Mouse (Mus musculus) embryonic facial prominence, embryonic 11.5 days (tissue): Measurements from ENCODE around the gene Rad51d. TPM values are rescaled to one million over a fixed set of nuclear protein-coding genes. Genes with fewer than 3 reads are reported as not detected.

Experiments
- ATAC-seq: fragments of 200-750 bp; cut with Nextera tagmentation; replicated peaks from 2 replicates; pipeline ENCODE4 v1.8.0; 2017; ENCODE audit warnings: low read depth; ENCODE audit not compliant: insufficient number of reproducible peaks, low FRiP score, low TSS enrichment
- DNase-seq: peaks from one replicate; pipeline ENCODE4 v3.0.0-alpha.2; 2015; ENCODE audit warnings: low spot score
- H3K27ac ChIP-seq: fragments of 300-500 bp; sonication (generic); replicated peaks from 2 replicates; pipeline ENCODE4 v1.5.1; 2014; ENCODE audit warnings: mild to moderate bottlenecking, low read depth, low read length, control low read depth
- H3K27me3 ChIP-seq: fragments of 300-500 bp; sonication (generic); 2 replicates; pipeline ENCODE4 v1.6.1; 2014; ENCODE audit warnings: mild to moderate bottlenecking, low read length, moderate library complexity, mixed read lengths; ENCODE audit not compliant: control insufficient read depth, insufficient read depth
- H3K36me3 ChIP-seq: fragments of 300-500 bp; sonication (generic); replicated peaks from 2 replicates; pipeline ENCODE4 v1.6.1; 2014; ENCODE audit warnings: low read depth, mild to moderate bottlenecking, low read length, moderate library complexity, mixed read lengths; ENCODE audit not compliant: control insufficient read depth, insufficient read depth
- H3K4me1 ChIP-seq: fragments of 300-500 bp; sonication (generic); 2 replicates; pipeline ENCODE4 v1.6.1; 2014; ENCODE audit warnings: low read length, mixed read lengths; ENCODE audit not compliant: control insufficient read depth, insufficient read depth
- H3K4me2 ChIP-seq: fragments of 300-500 bp; sonication (generic); 2 replicates; pipeline ENCODE4 v1.6.1; 2014; ENCODE audit warnings: low read depth, mild to moderate bottlenecking, control low read depth, low read length, moderate library complexity
- H3K4me3 ChIP-seq: fragments of 300-500 bp; sonication (generic); 2 replicates; pipeline ENCODE4 v1.5.1; 2014; ENCODE audit warnings: low read depth, low read length, control low read depth
- H3K9ac ChIP-seq: fragments of 300-500 bp; sonication (generic); replicated peaks from 2 replicates; pipeline ENCODE4 v1.6.1; 2014; ENCODE audit warnings: mild to moderate bottlenecking, control low read depth, low read length
- H3K9me3 ChIP-seq: fragments of 300-500 bp; sonication (generic); replicated peaks from 2 replicates; pipeline ENCODE4 v1.6.1; 2016; ENCODE audit warnings: mild to moderate bottlenecking, low read length, inconsistent platforms, mixed read lengths; ENCODE audit not compliant: control insufficient read depth
- WGBS: fragments of 180-500 bp; shearing (Covaris S2); extraction: QIAGEN DNeasy Blood & Tissue Kit; methylation state at CpG from one replicate; pipeline ENCODE4 v1.1.7; 2014; 5-methylcytosine and 5-hydroxymethylcytosine counted together
- polyA plus RNA-seq: library from polyadenylated mRNA; unstranded; fragments of >200 nt; fragmentation: Nextera tagmentation; extraction: Ambion mirVana; gene quantifications from 2 replicates; pipeline ENCODE4 v1.2.1, GENCODE M21; 2014

Rad51d gene
- polyA plus RNA-seq, 1 experiment from 2014 or later, result 13.4 TPM

GRCm38 (mm10) chr11:82907651-82908607 is 17.5 kb upstream of the Rad51d start, which contains the start of gene Nle1:
TSS of gene Nle1 (minus strand) at chr11:82908411.
- Histone ChIP-seq H3K4me3 (peak within 1 kb of the TSS; percentile 83), H3K9me3 (no peaks in the 10 kb centered on the region), H3K4me2 (peak within 1 kb of the TSS; percentile 81), H3K4me1 (no peaks in the 10 kb centered on the region), H3K27me3 (no peaks in the 10 kb centered on the region), H3K27ac (no peak within 1 kb of the TSS), H3K9ac (peak within 1 kb of the TSS; percentile 86), H3K36me3 (no peaks in the 10 kb centered on the region; the same call in 1 of the 2 replicates)
- WGBS, result 2% methylated on average over 73 of the region's 73 CpGs
- peak; percentile 66 for ATAC-seq
- DNase-seq, result peak; percentile 95

GRCm38 (mm10) chr11:82905816-82906215 is 15.4 kb upstream of the Rad51d start:
- no peaks in the 10 kb centered on the region for H3K27me3 ChIP-seq
- no peak overlapping the region for H3K4me3 ChIP-seq
- DNase-seq (no peak), ATAC-seq (no peak)
- no peaks in the 10 kb centered on the region for H3K4me1 ChIP-seq
- H3K27ac ChIP-seq, result no peak overlapping the region
- H3K9ac ChIP-seq, result no peak overlapping the region
- H3K4me2 ChIP-seq, result no peak overlapping the region
- H3K36me3 ChIP-seq, result no peaks in the 10 kb centered on the region; the same call in 1 of the 2 replicates
- H3K9me3 ChIP-seq, result no peaks in the 10 kb centered on the region
- WGBS, result 92% methylated on average over 5 of the region's 5 CpGs

- Histone ChIP-seq H3K9ac (no peak overlapping the region), H3K4me3 (no peak overlapping the region), H3K4me2 (no peak overlapping the region), H3K27me3 (no peaks in the 10 kb centered on the region), H3K36me3 (no peaks in the 10 kb centered on the region; the same call in 1 of the 2 replicates), H3K9me3 (no peaks in the 10 kb centered on the region), H3K27ac (no peak overlapping the region), H3K4me1 (no peaks in the 10 kb centered on the region)
- WGBS, result 69% methylated on average over 8 of the region's 8 CpGs
- DNase-seq, result no peak
- ATAC-seq, result no peak
Observed at GRCm38 (mm10) chr11:82904952-82905351, 14.5 kb upstream of the Rad51d start.

- WGBS, result 93% methylated on average over 20 of the region's 20 CpGs
- H3K4me3 ChIP-seq, result no peak overlapping the region
- no peak for DNase-seq
- no peaks in the 10 kb centered on the region for H3K27me3 ChIP-seq
- no peak overlapping the region for H3K27ac ChIP-seq
- H3K9ac ChIP-seq, result no peak overlapping the region
- H3K36me3 ChIP-seq, result no peaks in the 10 kb centered on the region; the same call in none of the 2 replicates
- no peak overlapping the region for H3K4me2 ChIP-seq
- no peaks in the 10 kb centered on the region for H3K4me1 ChIP-seq
- ATAC-seq, result no peak
- no peaks in the 10 kb centered on the region for H3K9me3 ChIP-seq
Observed at GRCm38 (mm10) chr11:82901606-82902310, 11.3 kb upstream of the Rad51d start.

GRCm38 (mm10) chr11:82899720-82900119 is 9.3 kb upstream of the Rad51d start:
- WGBS, result 92% methylated on average over 5 of the region's 5 CpGs

GRCm38 (mm10) chr11:82897478-82897877 is 7.1 kb upstream of the Rad51d start:
- no peaks in the 10 kb centered on the region; the same call in 1 of the 2 replicates for H3K36me3 ChIP-seq
- 93% methylated on average over 10 of the region's 10 CpGs for WGBS
- H3K4me2 ChIP-seq, result no peak overlapping the region

More at GRCm38 (mm10) chr11:82899720-82900119, 9.3 kb upstream of the Rad51d start:
- Histone ChIP-seq H3K4me2 (no peak overlapping the region), H3K27me3 (no peaks in the 10 kb centered on the region), H3K27ac (no peak overlapping the region), H3K4me1 (no peaks in the 10 kb centered on the region), H3K36me3 (no peaks in the 10 kb centered on the region; the same call in none of the 2 replicates), H3K9ac (no peak overlapping the region), H3K4me3 (no peak overlapping the region), H3K9me3 (no peaks in the 10 kb centered on the region)
- DNase-seq, result no peak
- ATAC-seq, result no peak

GRCm38 (mm10) chr11:82891936-82892335 is 1.5 kb upstream of the Rad51d start, which contains the start of gene Fndc8:
TSS of gene Fndc8 (plus strand) at chr11:82892124.
- Histone ChIP-seq H3K9ac (no peak within 1 kb of the TSS), H3K9me3 (no peaks in the 10 kb centered on the region), H3K4me2 (no peak within 1 kb of the TSS), H3K36me3 (no peaks in the 10 kb centered on the region), H3K4me1 (no peaks in the 10 kb centered on the region), H3K27me3 (no peaks in the 10 kb centered on the region), H3K27ac (no peak within 1 kb of the TSS), H3K4me3 (no peak within 1 kb of the TSS)
- ATAC-seq (no peak), DNase-seq (no peak)
- WGBS, result 57% methylated on average over 7 of the region's 7 CpGs

More at GRCm38 (mm10) chr11:82897478-82897877, 7.1 kb upstream of the Rad51d start:
- Histone ChIP-seq H3K4me1 (no peaks in the 10 kb centered on the region), H3K27me3 (no peaks in the 10 kb centered on the region), H3K9ac (no peak overlapping the region), H3K4me3 (no peak overlapping the region), H3K27ac (no peak overlapping the region), H3K9me3 (no peaks in the 10 kb centered on the region)
- DNase-seq (no peak), ATAC-seq (no peak)
